Mouse (Mus musculus): Measurements from ENCODE around the gene Nabp1. TPM values are rescaled to one million over a fixed set of nuclear protein-coding genes. Genes with fewer than 3 reads are reported as not detected.
A peak's percentile ranks its signal among the peaks of the same experiment; 100 is the strongest.

The Nabp1 gene
- polyA plus RNA-seq, 1 experiment from 2014 or later: 8.1 TPM

- H3K9me3 ChIP-seq (ENCODE audit: control insufficient read depth, low read length): no peaks in the 10 kb centered on the region
- H3K4me1 ChIP-seq (ENCODE audit: control insufficient read depth, insufficient read depth, low read depth, low read length): no peaks in the 10 kb centered on the region
- no peaks in the 10 kb centered on the region for H3K36me3 ChIP-seq (ENCODE audit: control insufficient read depth, insufficient read depth, low read length)
- no peak overlapping the region for H3K9ac ChIP-seq (ENCODE audit: low read depth, low read length)
- WGBS: 75% methylated on average over 2 of the region's 2 CpGs
- H3K4me2 ChIP-seq (ENCODE audit: low read length): no peak overlapping the region
- no peaks in the 10 kb centered on the region for H3K27me3 ChIP-seq (replicated peaks; ENCODE audit: control insufficient read depth, insufficient read depth, low read length)
- H3K4me3 ChIP-seq (ENCODE audit: low read length): no peak overlapping the region
- no peak for ATAC-seq
- H3K27ac ChIP-seq (ENCODE audit: low read depth, low read length): no peak overlapping the region
Measured at GRCm38 (mm10) chr1:51498601-51499098, 20.4 kb upstream of the Nabp1 start.

GRCm38 (mm10) chr1:51496163-51496562 lies 17.9 kb upstream of the Nabp1 start:
- 88% methylated on average over 1 of the region's 1 CpGs for WGBS

GRCm38 (mm10) chr1:51493592-51494307 lies 15.5 kb upstream of the Nabp1 start:
- Histone ChIP-seq H3K9me3 (ENCODE audit: control insufficient read depth, low read length) (no peaks in the 10 kb centered on the region), H3K4me1 (ENCODE audit: control insufficient read depth, insufficient read depth, low read depth, low read length) (no peaks in the 10 kb centered on the region), H3K4me2 (ENCODE audit: low read length) (no peak overlapping the region), H3K27ac (ENCODE audit: low read depth, low read length) (no peak overlapping the region), H3K36me3 (ENCODE audit: control insufficient read depth, insufficient read depth, low read length) (no peaks in the 10 kb centered on the region), H3K4me3 (ENCODE audit: low read length) (no peak overlapping the region), H3K27me3 (replicated peaks; ENCODE audit: control insufficient read depth, insufficient read depth, low read length) (no peaks in the 10 kb centered on the region), H3K9ac (ENCODE audit: low read depth, low read length) (no peak overlapping the region)
- WGBS: 89% methylated on average over 7 of the region's 7 CpGs
- no peak for ATAC-seq

More at GRCm38 (mm10) chr1:51496163-51496562, 17.9 kb upstream of the Nabp1 start:
- Histone ChIP-seq H3K4me3 (ENCODE audit: low read length) (no peak overlapping the region), H3K27me3 (replicated peaks; ENCODE audit: control insufficient read depth, insufficient read depth, low read length) (no peaks in the 10 kb centered on the region), H3K4me2 (ENCODE audit: low read length) (no peak overlapping the region), H3K4me1 (ENCODE audit: control insufficient read depth, insufficient read depth, low read depth, low read length) (no peaks in the 10 kb centered on the region), H3K9ac (ENCODE audit: low read depth, low read length) (no peak overlapping the region), H3K27ac (ENCODE audit: low read depth, low read length) (no peak overlapping the region), H3K9me3 (ENCODE audit: control insufficient read depth, low read length) (no peaks in the 10 kb centered on the region), H3K36me3 (ENCODE audit: control insufficient read depth, insufficient read depth, low read length) (no peaks in the 10 kb centered on the region)
- ATAC-seq: no peak

GRCm38 (mm10) chr1:51486291-51486690 lies 8.1 kb upstream of the Nabp1 start:
- Histone ChIP-seq H3K27ac (ENCODE audit: low read depth, low read length) (no peak overlapping the region), H3K4me3 (ENCODE audit: low read length) (no peak overlapping the region), H3K36me3 (ENCODE audit: control insufficient read depth, insufficient read depth, low read length) (no peaks in the 10 kb centered on the region), H3K4me2 (ENCODE audit: low read length) (no peak overlapping the region), H3K9ac (ENCODE audit: low read depth, low read length) (no peak overlapping the region), H3K4me1 (ENCODE audit: control insufficient read depth, insufficient read depth, low read depth, low read length) (no peaks in the 10 kb centered on the region), H3K27me3 (replicated peaks; ENCODE audit: control insufficient read depth, insufficient read depth, low read length) (no peaks in the 10 kb centered on the region), H3K9me3 (ENCODE audit: control insufficient read depth, low read length) (no peaks in the 10 kb centered on the region)
- WGBS: 94% methylated on average over 1 of the region's 1 CpGs
- no peak for ATAC-seq

GRCm38 (mm10) chr1:51480386-51480785 lies 2.2 kb upstream of the Nabp1 start:
- Histone ChIP-seq H3K9ac (ENCODE audit: low read depth, low read length) (no peak overlapping the region), H3K4me3 (ENCODE audit: low read length) (no peak overlapping the region), H3K9me3 (ENCODE audit: control insufficient read depth, low read length) (no peaks in the 10 kb centered on the region), H3K27ac (ENCODE audit: low read depth, low read length) (no peak overlapping the region), H3K4me1 (ENCODE audit: control insufficient read depth, insufficient read depth, low read depth, low read length) (peaks cover 5% of the 10 kb centered on the region; the same call in 1 of the 2 replicates), H3K4me2 (ENCODE audit: low read length) (no peak overlapping the region), H3K36me3 (ENCODE audit: control insufficient read depth, insufficient read depth, low read length) (no peaks in the 10 kb centered on the region), H3K27me3 (replicated peaks; ENCODE audit: control insufficient read depth, insufficient read depth, low read length) (no peaks in the 10 kb centered on the region)
- no peak for ATAC-seq

GRCm38 (mm10) chr1:51479691-51480090 lies 1.5 kb upstream of the Nabp1 start:
- ATAC-seq: no peak
- H3K27ac ChIP-seq (ENCODE audit: low read depth, low read length): no peak overlapping the region
- no peaks in the 10 kb centered on the region for H3K36me3 ChIP-seq (ENCODE audit: control insufficient read depth, insufficient read depth, low read length)
- H3K27me3 ChIP-seq (replicated peaks; ENCODE audit: control insufficient read depth, insufficient read depth, low read length): no peaks in the 10 kb centered on the region
- peaks cover 5% of the 10 kb centered on the region; the same call in 1 of the 2 replicates for H3K4me1 ChIP-seq (ENCODE audit: control insufficient read depth, insufficient read depth, low read depth, low read length)
- no peaks in the 10 kb centered on the region for H3K9me3 ChIP-seq (ENCODE audit: control insufficient read depth, low read length)
- no peak overlapping the region for H3K4me2 ChIP-seq (ENCODE audit: low read length)
- WGBS: 89% methylated on average over 1 of the region's 1 CpGs
- H3K9ac ChIP-seq (ENCODE audit: low read depth, low read length): no peak overlapping the region
- no peak overlapping the region for H3K4me3 ChIP-seq (ENCODE audit: low read length)

- Histone ChIP-seq H3K9ac (ENCODE audit: low read depth, low read length) (no peak overlapping the region), H3K4me2 (ENCODE audit: low read length) (peak overlapping the region; percentile 100), H3K4me3 (ENCODE audit: low read length) (peak overlapping the region; percentile 75), H3K36me3 (ENCODE audit: control insufficient read depth, insufficient read depth, low read length) (no peaks in the 10 kb centered on the region), H3K27ac (ENCODE audit: low read depth, low read length) (no peak overlapping the region), H3K9me3 (ENCODE audit: control insufficient read depth, low read length) (no peaks in the 10 kb centered on the region), H3K4me1 (ENCODE audit: control insufficient read depth, insufficient read depth, low read depth, low read length) (peaks cover 5% of the 10 kb centered on the region; the same call in 1 of the 2 replicates), H3K27me3 (replicated peaks; ENCODE audit: control insufficient read depth, insufficient read depth, low read length) (no peaks in the 10 kb centered on the region)
- ATAC-seq: no peak
- 88% methylated on average over 1 of the region's 1 CpGs for WGBS
Measured at GRCm38 (mm10) chr1:51479027-51479329, 753 bp upstream of the Nabp1 start.

GRCm38 (mm10) chr1:51477656-51478081 lies 556 bp downstream of the Nabp1 start:
- under 1% methylated on average over 25 of the region's 25 CpGs for WGBS
- Histone ChIP-seq H3K36me3 (ENCODE audit: control insufficient read depth, insufficient read depth, low read length) (no peaks in the 10 kb centered on the region), H3K9me3 (ENCODE audit: control insufficient read depth, low read length) (no peaks in the 10 kb centered on the region), H3K4me1 (ENCODE audit: control insufficient read depth, insufficient read depth, low read depth, low read length) (peaks cover 5% of the 10 kb centered on the region; the same call in 1 of the 2 replicates), H3K4me3 (ENCODE audit: low read length) (peak overlapping the region; percentile 75), H3K27me3 (replicated peaks; ENCODE audit: control insufficient read depth, insufficient read depth, low read length) (no peaks in the 10 kb centered on the region), H3K27ac (ENCODE audit: low read depth, low read length) (peak overlapping the region; percentile 77), H3K4me2 (ENCODE audit: low read length) (peak overlapping the region; percentile 100), H3K9ac (ENCODE audit: low read depth, low read length) (peak overlapping the region; percentile 81)
- ATAC-seq: peak; percentile 35

GRCm38 (mm10) chr1:51476405-51476804 lies 1.8 kb downstream of the Nabp1 start:
- Histone ChIP-seq H3K36me3 (ENCODE audit: control insufficient read depth, insufficient read depth, low read length) (no peaks in the 10 kb centered on the region), H3K4me1 (ENCODE audit: control insufficient read depth, insufficient read depth, low read depth, low read length) (peaks cover 5% of the 10 kb centered on the region; the same call in 1 of the 2 replicates), H3K9me3 (ENCODE audit: control insufficient read depth, low read length) (no peaks in the 10 kb centered on the region), H3K27me3 (replicated peaks; ENCODE audit: control insufficient read depth, insufficient read depth, low read length) (no peaks in the 10 kb centered on the region), H3K4me3 (ENCODE audit: low read length) (no peak overlapping the region), H3K27ac (ENCODE audit: low read depth, low read length) (no peak overlapping the region), H3K4me2 (ENCODE audit: low read length) (no peak overlapping the region), H3K9ac (ENCODE audit: low read depth, low read length) (no peak overlapping the region)
- WGBS: 92% methylated on average over 1 of the region's 1 CpGs
- ATAC-seq: no peak
